Mouse (Mus musculus) left cerebral cortex, adult 8-10 months (tissue): ENCODE data around the gene Wdr75. TPM values are rescaled to one million over a fixed set of nuclear protein-coding genes. Genes with fewer than 3 reads are reported as not detected.

ENCODE experiments used
- DNase-seq, 2 experiments: peaks; one replicate each; pipeline ENCODE4 v3.0.0; 2022; ENCODE audit warnings: low spot score in 2 of 2
- total RNA-seq, 4 experiments: library from RNA; stranded (reverse); gene quantifications; 2 replicates each; pipeline ENCODE4 v1.2.4; 2022

The Wdr75 gene
- total RNA-seq, 4 experiments from 2014 or later, result 35.8 to 48.9 (median 42.1) TPM

- no peak for DNase-seq
These were observed 40.5 kb downstream of the Wdr75 start for GRCm38 (mm10) chr1:45835362-45836063.

- peak in 1 of 2 experiments; percentile 53 for DNase-seq
These were observed 42.8 kb downstream of the Wdr75 start for GRCm38 (mm10) chr1:45837736-45838135.

GRCm38 (mm10) chr1:45838271-45838670 is 43.3 kb downstream of the Wdr75 start:
- no peak for DNase-seq

- no peak for DNase-seq
These were observed 50.5 kb downstream of the Wdr75 start for GRCm38 (mm10) chr1:45845466-45845865.

GRCm38 (mm10) chr1:45858038-45858437 is 63.1 kb downstream of the Wdr75 start:
- DNase-seq, result no peak

GRCm38 (mm10) chr1:45860349-45860748 is 65.4 kb downstream of the Wdr75 start:
- DNase-seq, result no peak

- no peak for DNase-seq
These were observed 66.2 kb downstream of the Wdr75 start for GRCm38 (mm10) chr1:45861162-45861561.

GRCm38 (mm10) chr1:45863641-45864040 is 68.7 kb downstream of the Wdr75 start:
- DNase-seq, result no peak

- no peak for DNase-seq
These were observed 69.6 kb downstream of the Wdr75 start for GRCm38 (mm10) chr1:45864564-45865014.

- no peak for DNase-seq
These were observed 70.3 kb downstream of the Wdr75 start for GRCm38 (mm10) chr1:45865316-45865715.

GRCm38 (mm10) chr1:45865727-45866126 is 70.8 kb downstream of the Wdr75 start:
- DNase-seq, result no peak

- DNase-seq, result no peak
These were observed 71.5 kb downstream of the Wdr75 start for GRCm38 (mm10) chr1:45866288-45867018.

GRCm38 (mm10) chr1:45868050-45868449 is 73.1 kb downstream of the Wdr75 start:
- no peak for DNase-seq

GRCm38 (mm10) chr1:45868479-45869137 is 73.6 kb downstream of the Wdr75 start:
- no peak for DNase-seq

Other genes starting within 250 kb of the Wdr75 start
- gene Gm5269, start 95.1 kb downstream of the Wdr75 start, total RNA-seq, result not detected
- gene Slc40a1, start 131.4 kb downstream of the Wdr75 start, total RNA-seq, result 10 to 100 TPM in 3 of 4 experiments, 1 to 10 TPM in 1; 9.7 to 11.3 (median 10.7) TPM